Mouse (Mus musculus): Measurements from ENCODE around the gene 9130213A22Rik. TPM values are rescaled to one million over a fixed set of nuclear protein-coding genes. Genes with fewer than 3 reads are reported as not detected.

The 9130213A22Rik gene
- 0.84 and 0.90 TPM in 2 replicates for polyA plus RNA-seq (2021; fragmentation: Nextera tagmentation)
- long read RNA-seq, experiment 1: 0 reads
- long read RNA-seq, experiment 2, transcript 9130213A22Rik-201 (2 exons, 1,581 nt): major isoform, 7 of 9 reads
- long read RNA-seq, experiment 2, partial matches to known transcripts: 0 of 9 reads
- long read RNA-seq, experiment 2, other reads (novel, unspliced or antisense): 2 of 9 reads

DNA sequence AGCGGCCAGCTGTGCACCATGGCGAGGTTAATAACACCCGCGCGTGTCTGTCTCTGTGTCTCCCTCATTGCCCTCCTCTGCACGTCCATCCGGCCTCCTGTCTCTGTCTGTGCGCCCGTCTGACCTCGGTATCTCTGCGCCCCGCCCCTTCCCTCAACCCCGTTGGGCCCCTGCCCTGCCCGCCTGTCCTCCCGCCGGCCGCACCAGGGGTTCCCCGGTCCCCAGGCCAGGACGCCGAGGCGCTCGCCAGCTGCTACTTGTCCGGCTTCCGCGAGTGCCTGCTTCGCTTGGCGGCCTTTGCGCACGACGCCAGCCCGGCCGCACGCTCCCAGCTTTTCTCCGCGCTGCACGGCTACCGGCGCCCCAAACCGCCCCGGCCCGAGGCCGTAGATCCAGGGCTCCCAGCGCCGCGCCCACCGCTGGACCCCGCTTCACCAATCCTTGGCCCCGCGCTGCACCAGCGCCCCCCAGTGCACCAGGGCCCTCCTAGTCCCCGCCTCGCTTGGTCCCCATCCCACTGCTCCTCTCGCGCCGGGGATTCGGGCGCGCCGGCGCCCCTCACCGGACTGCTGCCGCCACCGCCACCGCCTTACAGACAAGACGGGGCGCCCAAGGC lies at the start of gene 9130213A22Rik:
Gene 9130213A22Rik (minus strand): TSS at position 254 of the 616 bp plus-strand sequence.

DNA sequence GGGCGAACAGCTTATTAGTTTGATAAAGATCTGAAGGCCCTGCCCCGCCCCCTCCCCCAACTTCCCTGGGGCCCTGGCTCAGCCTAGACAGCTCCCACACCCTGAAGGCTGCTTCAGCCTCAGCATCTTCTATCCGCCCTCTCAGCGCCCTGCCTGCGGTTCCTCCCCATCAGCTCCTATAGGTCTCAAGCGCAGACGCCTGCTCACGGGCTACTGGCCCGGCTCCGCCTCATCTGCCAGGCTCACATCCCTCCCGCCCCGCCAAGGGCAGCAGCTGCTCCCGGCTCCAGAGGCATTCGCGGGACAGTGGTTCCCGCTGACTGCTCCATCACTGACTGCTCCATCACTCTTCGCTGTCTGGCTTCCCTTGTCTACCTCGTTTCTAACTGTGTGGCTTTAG lies 34.4 kb upstream of the 9130213A22Rik start, which contains the start of gene Alox12b:
Gene Alox12b (plus strand): TSS at position 190 of the 400 bp plus-strand sequence.

DNA sequence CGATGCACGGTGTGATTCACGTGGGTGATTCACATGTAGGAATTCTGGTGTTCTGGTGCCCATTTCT lies 3.3 kb upstream of the 9130213A22Rik start, which contains the start of gene Aloxe3:
Gene Aloxe3 (plus strand): TSS at position 45 of the 67 bp plus-strand sequence.

DNA sequence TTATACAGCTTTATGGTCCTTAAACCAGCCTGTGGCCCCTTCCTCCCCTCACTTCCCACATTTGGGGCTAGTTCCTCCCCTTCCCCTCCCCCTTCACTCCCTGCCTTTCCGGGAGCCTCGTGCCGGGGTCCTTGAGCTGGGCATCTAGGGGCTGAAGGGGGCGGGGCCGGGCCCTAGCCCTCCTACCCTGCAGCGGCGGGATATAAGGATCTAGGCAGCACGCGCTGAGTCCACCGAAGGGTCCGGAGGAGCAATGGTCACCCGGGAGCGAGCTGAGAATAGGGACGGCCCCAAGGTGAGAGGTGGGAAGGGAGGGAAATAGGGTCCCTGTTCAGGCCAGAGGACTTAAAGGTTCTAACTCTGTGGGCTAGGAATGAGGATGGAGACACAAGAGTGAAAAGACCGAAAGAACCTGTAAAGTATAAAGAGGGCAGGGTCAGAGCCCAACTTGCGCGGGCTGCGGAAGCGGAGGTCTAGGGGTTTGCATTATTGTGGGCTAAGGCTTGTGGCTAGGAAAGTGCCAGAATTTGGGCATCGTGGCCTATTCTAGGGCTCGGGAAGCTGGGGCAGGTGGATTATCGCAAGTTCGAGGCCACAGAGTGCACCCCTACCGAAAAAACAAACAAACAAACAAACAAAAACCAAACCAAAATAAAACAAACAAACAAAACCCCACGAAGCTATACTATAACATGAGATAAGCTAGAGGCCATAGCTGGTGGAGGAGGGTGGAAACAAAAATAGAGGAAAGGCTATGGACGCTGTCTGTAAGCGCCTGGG lies 2.0 kb downstream of the 9130213A22Rik start, which contains the start of gene Hes7:
Gene Hes7 (plus strand): TSS at position 184 of the 780 bp plus-strand sequence.

DNA sequence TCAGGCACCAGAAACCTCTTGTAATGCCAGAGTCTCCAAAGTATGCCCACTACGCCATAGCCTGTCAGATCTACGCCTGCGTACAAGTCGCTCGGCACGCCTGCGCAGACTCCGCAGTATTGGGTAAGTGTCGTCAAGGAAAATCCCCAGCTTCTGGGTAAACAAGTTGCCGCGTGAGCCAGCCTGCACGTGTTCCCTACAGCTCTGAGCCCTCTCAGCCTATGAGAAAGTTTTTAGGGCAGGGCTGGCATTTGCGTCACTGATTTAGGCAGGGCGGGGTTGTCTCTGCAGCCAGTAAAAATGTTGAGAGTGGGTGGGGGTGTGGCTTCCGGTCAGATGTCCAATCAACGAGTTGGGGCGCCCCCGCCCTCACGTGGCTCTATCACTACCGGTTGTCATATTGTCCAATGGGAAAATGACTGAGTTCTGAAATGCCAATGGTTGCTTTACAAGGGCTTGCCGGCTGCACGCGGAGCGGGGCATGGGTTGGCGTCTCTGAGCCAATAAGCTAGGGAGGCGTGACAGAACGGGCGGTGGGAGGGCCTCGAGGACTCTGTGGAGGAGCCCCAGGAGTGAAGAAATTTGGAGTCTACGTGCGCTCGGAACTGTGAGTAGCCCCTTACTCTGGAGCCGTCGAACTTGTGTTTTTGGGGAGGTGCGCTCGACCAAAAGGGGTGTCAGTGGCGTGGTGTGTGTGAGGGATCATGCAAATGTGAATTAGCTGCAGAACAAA lies 27.5 kb downstream of the 9130213A22Rik start, which contains the start of gene Per1:
Gene Per1 (plus strand): TSS at position 521 of the 733 bp plus-strand sequence.

DNA sequence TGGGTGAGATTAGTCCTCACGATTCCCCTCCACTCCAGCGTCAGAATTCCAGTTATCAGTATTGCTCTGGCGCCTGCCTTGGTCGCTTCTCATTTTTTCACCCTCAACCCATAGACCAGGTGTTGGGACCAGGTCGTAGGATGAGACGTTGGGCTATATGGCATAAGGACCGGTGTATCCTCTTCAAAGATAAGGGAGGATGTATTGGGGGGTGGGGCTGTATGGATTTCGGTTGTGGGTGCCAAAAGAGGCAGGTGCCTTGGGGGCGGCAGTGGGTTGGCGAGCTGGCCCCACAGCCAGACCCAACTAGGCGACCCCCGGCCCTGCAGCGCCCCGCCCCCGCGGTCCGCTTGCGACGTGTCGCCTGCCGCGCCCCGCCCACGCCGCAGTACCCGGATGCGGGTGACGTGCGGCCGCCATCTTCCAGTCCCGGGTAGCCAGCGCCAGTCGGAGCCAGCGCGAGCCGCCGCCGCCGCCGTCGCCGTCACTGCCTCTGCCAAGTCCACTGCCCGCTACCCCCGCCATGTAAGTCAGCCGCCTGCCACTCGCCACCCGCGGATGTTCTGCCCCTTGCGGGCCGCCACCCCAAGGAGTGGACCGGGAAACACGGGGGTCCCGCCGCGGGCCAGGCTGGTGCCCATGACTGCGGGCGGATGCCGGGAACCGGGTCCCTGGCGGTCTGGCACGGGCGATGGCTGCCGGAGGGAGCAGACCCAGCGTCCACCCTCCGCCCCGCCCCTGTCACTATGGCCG lies 34.1 kb downstream of the 9130213A22Rik start, which contains the start of gene Vamp2:
Gene Vamp2 (plus strand): TSS at position 388 of the 753 bp plus-strand sequence.

DNA sequence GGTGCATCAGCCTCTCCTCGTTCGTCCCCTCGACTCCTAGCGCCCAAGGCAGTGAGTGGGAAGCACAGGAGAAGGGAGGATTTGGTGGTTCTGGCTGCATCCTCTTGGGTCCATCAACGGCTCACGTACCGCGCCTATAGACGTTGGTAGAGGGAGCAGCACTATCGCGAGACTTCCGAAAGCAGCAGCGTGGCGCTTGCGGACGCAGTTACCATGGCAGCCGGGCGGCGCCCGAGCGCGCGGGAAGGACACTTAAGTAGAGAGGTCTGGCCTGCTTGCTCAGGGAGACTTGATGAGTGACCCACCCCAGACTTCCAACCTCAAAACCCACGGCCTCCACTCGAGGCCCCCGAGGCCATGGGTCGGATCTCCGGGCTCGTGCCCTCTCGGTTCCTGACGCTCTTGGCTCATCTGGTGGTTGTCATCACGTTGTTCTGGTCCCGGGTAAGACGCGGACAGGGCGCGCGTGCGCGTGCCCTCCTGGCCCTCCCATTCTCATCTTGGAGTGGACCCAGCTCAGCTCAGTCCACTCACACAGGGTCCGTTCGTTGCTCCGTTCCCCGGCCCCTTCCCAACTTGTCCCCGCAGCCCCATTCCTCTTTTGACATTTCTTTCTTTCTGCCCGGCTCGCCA lies 51.7 kb downstream of the 9130213A22Rik start, which contains the start of gene Tmem107:
Gene Tmem107 (plus strand): TSS at position 217 of the 633 bp plus-strand sequence.

Other genes with a start within 250 kb of the 9130213A22Rik start
- gene Rnf222, start 234.0 kb downstream of the 9130213A22Rik start, polyA plus RNA-seq (2021; fragmentation: Nextera tagmentation): not detected in 2 replicates
- 3,357 and 3,616 TPM in 2 replicates for gene Rpl26, start 221.0 kb downstream of the 9130213A22Rik start, polyA plus RNA-seq (2021; fragmentation: Nextera tagmentation)
- gene Odf4, start 195.5 kb downstream of the 9130213A22Rik start, polyA plus RNA-seq (2021; fragmentation: Nextera tagmentation): not detected in 2 replicates
- 2.4 TPM in 2 replicates for gene Arhgef15, start 165.1 kb downstream of the 9130213A22Rik start, polyA plus RNA-seq (2021; fragmentation: Nextera tagmentation)
- 1.9 and 2.4 TPM in 2 replicates for gene Slc25a35, start 154.5 kb downstream of the 9130213A22Rik start, polyA plus RNA-seq (2021; fragmentation: Nextera tagmentation)
- 25.3 and 26.8 TPM in 2 replicates for gene Rangrf, start 147.4 kb downstream of the 9130213A22Rik start, polyA plus RNA-seq (2021; fragmentation: Nextera tagmentation)
- gene Pfas, start 114.1 kb downstream of the 9130213A22Rik start, polyA plus RNA-seq (2021; fragmentation: Nextera tagmentation): 8.4 and 21.6 TPM in 2 replicates
- gene Ctc1, start 106.7 kb downstream of the 9130213A22Rik start, polyA plus RNA-seq (2021; fragmentation: Nextera tagmentation): 16.8 and 19.8 TPM in 2 replicates
- gene Aurkb, start 76.9 kb downstream of the 9130213A22Rik start, polyA plus RNA-seq (2021; fragmentation: Nextera tagmentation): 0.54 TPM in 2 replicates
- 11.4 and 13.2 TPM in 2 replicates for gene Borcs6, start 62.9 kb downstream of the 9130213A22Rik start, polyA plus RNA-seq (2021; fragmentation: Nextera tagmentation)
- 40.3 and 42.2 TPM in 2 replicates for gene Tmem107, start 51.8 kb downstream of the 9130213A22Rik start, polyA plus RNA-seq (2021; fragmentation: Nextera tagmentation)
- 412 and 583 TPM in 2 replicates for gene Vamp2, start 34.1 kb downstream of the 9130213A22Rik start, polyA plus RNA-seq (2021; fragmentation: Nextera tagmentation)
- gene Per1, start 27.4 kb downstream of the 9130213A22Rik start, polyA plus RNA-seq (2021; fragmentation: Nextera tagmentation): 30.5 and 39.5 TPM in 2 replicates
- gene Hes7, start 2.2 kb downstream of the 9130213A22Rik start, polyA plus RNA-seq (2021; fragmentation: Nextera tagmentation): 0.53 and 0.58 TPM in 2 replicates
- gene Aloxe3, start 3.3 kb upstream of the 9130213A22Rik start, polyA plus RNA-seq (2021; fragmentation: Nextera tagmentation): 5.9 and 8.6 TPM in 2 replicates
- gene Alox12b, start 34.4 kb upstream of the 9130213A22Rik start, polyA plus RNA-seq (2021; fragmentation: Nextera tagmentation): 2.7 and 2.8 TPM in 2 replicates
- 3.5 and 5.1 TPM in 2 replicates for gene Alox8, start 75.3 kb upstream of the 9130213A22Rik start, polyA plus RNA-seq (2021; fragmentation: Nextera tagmentation)
- gene Gucy2e, start 114.4 kb upstream of the 9130213A22Rik start, polyA plus RNA-seq (2021; fragmentation: Nextera tagmentation): 0.44 and 0.55 TPM in 2 replicates
- 1.3 and 1.8 TPM in 2 replicates for gene Cntrob, start 201.2 kb upstream of the 9130213A22Rik start, polyA plus RNA-seq (2021; fragmentation: Nextera tagmentation)
- gene Trappc1, start 201.4 kb upstream of the 9130213A22Rik start, polyA plus RNA-seq (2021; fragmentation: Nextera tagmentation): 134 and 135 TPM in 2 replicates
- gene Kcnab3, start 203.7 kb upstream of the 9130213A22Rik start, polyA plus RNA-seq (2021; fragmentation: Nextera tagmentation): 5.3 and 6.1 TPM in 2 replicates
- 256 and 260 TPM in 2 replicates for gene Rnf227, start 217.9 kb upstream of the 9130213A22Rik start, polyA plus RNA-seq (2021; fragmentation: Nextera tagmentation)
- 49.8 and 51.0 TPM in 2 replicates for gene Chd3, start 246.8 kb upstream of the 9130213A22Rik start, polyA plus RNA-seq (2021; fragmentation: Nextera tagmentation)